Mouse (Mus musculus): ENCODE measurements around the gene Fgf2. TPM values are rescaled to one million over a fixed set of nuclear protein-coding genes. Genes with fewer than 3 reads are reported as not detected.

Gene Fgf2
- total RNA-seq, 1 experiment from 2014 or later, result 3.4 TPM

DNA sequence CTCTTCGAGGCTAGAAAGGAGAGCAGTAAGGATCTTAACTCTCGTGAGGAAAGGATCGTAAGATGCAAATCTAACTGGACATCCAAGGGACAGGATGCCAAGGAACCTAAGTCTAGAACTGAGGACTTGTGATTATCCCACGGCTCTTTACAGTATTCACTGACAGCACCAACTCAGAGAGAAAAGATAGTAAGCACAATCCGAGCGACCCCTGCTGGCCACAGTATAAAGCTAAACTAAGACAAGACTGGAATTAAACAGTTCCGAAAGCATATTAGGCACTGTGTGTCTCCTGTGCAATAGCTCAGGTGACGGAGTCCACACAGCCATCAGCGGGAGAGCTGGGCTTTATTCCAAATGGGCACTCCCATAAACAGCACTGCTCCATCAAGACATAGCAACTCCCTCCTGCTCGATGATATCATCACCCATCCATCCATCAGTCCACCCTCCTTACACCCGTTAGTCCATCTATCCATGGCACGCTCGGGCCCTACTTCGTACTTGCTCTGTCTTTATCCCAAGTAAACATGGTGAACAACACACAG, 66.3 kb downstream of the Fgf2 start:
- peak; percentile 86 for DNase-seq

DNA sequence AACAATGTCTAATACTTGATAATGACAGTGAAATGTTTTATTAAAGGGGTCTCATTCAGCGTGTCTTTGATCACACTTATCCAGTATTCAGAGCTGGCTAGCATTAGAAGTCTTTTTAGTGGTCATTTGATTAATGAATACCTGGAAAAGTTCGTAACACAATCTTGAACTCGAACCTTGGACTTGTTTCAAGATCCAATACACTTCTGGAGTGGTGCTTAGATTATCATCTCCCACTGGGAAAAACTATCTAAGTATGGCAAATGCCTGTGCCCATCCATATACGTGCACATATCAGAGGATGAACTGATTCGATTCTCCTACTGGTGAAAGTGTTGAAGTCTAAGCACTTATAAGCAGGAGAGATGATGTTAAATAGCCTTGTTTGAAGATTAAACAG, 70.2 kb downstream of the Fgf2 start:
- DNase-seq, result no peak

- DNase-seq, result peak; percentile 81
These were observed 70.9 kb downstream of the Fgf2 start for GRCm38 (mm10) chr3:37418961-37419457.

- DNase-seq, result peak; percentile 99
These were observed 71.4 kb downstream of the Fgf2 start, which contains the start of gene Spata5 for GRCm38 (mm10) chr3:37419458-37419991. Gene Spata5, plus strand, starts transcription at chr3:37419896.

- DNase-seq, result peak; percentile 95
These were observed 71.9 kb downstream of the Fgf2 start, which contains the start of gene Nudt6 for GRCm38 (mm10) chr3:37420072-37420471. Gene Nudt6, minus strand, starts transcription at chr3:37420211.

DNA sequence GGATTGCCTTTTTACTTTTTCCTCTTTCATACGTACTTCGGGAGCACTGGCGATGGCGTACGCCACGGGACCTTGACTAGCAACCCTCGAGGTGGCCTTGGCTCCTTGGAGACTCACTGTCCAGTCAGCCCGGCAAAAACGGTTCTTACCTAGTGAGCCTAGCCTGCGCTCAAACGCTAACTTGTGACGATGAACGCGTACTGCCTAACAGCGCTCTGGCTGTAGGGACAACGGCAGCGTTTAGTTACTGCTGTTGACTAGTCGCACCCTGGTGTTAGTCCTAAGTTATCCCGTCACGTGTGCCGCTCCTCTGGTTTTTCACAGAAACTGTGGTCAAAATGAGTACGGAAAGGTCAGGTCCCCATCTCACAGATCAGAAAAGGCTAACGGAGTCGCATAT, 72.5 kb downstream of the Fgf2 start:
- DNase-seq, result peak; percentile 75

DNA sequence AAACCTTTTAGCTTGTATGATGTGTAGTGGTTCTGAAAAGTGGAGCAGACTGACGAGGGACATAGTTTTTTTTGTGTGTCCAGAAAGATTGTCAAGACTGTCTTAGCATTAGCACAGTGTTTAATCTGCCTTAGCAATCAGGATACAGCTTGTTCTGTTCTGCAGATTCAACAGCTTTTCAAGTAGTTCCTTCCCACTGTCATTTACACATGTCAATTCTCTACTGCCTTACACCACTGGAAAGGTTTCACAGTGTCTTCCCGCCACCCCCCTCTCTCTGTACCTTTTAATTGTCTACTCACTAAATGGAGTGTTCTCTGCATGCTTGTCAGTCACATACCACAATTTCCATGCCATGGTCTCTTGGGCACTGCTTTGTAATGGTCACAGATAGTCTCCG, 73.0 kb downstream of the Fgf2 start:
- DNase-seq, result no peak

DNA sequence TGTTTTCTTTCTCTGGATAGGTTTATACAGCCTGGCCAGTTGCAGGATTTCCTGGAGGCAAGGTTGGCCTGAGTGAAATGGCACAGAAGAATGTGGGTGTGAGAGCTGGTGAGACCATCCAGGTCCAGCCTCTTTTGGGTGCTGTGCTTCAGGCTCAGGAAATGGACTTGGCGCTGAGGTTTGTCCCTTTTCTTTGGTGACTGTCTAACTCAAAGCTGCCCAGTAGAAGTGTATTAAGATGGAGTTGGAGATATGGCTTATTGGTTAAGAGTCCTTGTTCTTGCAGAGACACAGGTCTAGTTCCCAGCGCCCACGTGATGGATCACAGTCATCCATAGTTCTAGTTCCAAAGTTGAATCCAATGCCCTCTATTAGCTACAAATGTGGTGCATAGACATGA, 77.9 kb downstream of the Fgf2 start:
- no peak for DNase-seq

- DNase-seq, result no peak
These were observed 82.2 kb downstream of the Fgf2 start for GRCm38 (mm10) chr3:37430359-37430758.

DNA sequence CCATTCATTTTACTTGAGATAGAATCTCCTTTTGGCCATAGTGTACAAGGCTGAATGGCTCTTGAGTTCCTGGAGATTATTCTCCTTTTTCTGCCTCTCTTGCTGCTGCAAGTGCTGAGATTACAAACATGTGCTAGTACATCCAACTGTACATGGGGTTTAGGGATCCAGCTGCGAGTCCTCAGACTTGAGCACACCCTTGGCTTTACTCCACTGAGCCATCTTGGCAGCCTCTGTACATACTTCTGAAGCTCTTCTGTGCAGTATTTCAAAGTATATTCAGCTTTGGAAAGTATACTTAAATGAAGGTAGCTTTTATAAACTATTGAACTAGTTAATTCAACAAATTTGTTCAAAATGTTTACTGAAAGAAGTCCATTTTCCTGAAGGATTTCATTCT, 91.6 kb downstream of the Fgf2 start:
- no peak for DNase-seq

GRCm38 (mm10) chr3:37443409-37443808, 95.3 kb downstream of the Fgf2 start:
- DNase-seq, result no peak

DNA sequence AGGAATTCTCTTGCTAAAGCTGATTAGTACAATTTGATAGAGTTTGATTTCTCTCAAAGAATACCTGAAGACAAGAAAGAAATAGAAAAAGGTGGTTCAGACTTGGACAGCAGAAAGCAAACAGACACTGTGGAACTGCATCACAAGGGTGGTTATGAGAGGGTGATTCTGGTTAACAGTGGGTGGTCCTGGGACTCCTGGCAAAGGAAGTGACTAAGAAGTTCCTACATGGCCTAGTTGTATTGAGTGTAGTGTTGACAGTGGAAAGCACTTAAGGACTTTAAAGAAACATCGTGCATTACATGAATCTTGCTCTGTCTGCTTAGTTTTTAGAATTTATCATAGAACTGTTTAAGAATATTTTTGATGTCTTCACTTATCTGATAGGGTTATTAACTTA, 107.8 kb downstream of the Fgf2 start:
- no peak for DNase-seq

Other genes with a start within 250 kb of the Fgf2 start
- not detected in 2 replicates for gene Il2, start 222.4 kb upstream of the Fgf2 start, total RNA-seq (2021)
- not detected in 2 replicates for gene Il21, start 115.7 kb upstream of the Fgf2 start, total RNA-seq (2021)
- gene Bbs12, start 35.8 kb upstream of the Fgf2 start, total RNA-seq (2021), result 3.4 and 4.0 TPM in 2 replicates
- 2.9 and 3.0 TPM in 2 replicates for gene Cetn4, start 35.6 kb upstream of the Fgf2 start, total RNA-seq (2021)
- 32.2 and 34.1 TPM in 2 replicates for gene Spata5, start 71.5 kb downstream of the Fgf2 start, total RNA-seq (2021)
- gene Nudt6, start 71.9 kb downstream of the Fgf2 start, total RNA-seq (2021), result 20.4 and 27.4 TPM in 2 replicates

Data from adrenal gland, postnatal 14 days (tissue).